Mouse (Mus musculus) left cerebral cortex, postnatal 4 days (tissue): ENCODE results near the gene Il1f8. TPM values are rescaled to one million over a fixed set of nuclear protein-coding genes. Genes with fewer than 3 reads are reported as not detected.
A peak's percentile ranks its signal among the peaks of the same experiment; 100 is the strongest.
"Not testable (repeated sequence)": the region's sequence is repeated elsewhere in the genome, so short reads cannot be mapped to it uniquely, and the experiment has no call there.

Source experiments
- DNase-seq: peaks from one replicate; pipeline ENCODE4 v3.0.0-alpha.2; 2022
- intact Hi-C: fragments of 180-260 bp; cut with DNase I; formaldehyde crosslinking; loops from one replicate; pipeline ENCODE4 v1.15.1; 2025
- total RNA-seq, 2 experiments: library from RNA; stranded (reverse); gene quantifications; 2 replicates each; pipeline ENCODE4 v1.2.3; 2021

Gene Il1f8
- not detected for total RNA-seq

- no peak for DNase-seq
- intact Hi-C loops: no loop called here
Measured at GRCm38 (mm10) chr2:24152861-24153260, at the start of gene Il1f8. Gene Il1f8 (plus strand): TSS chr2:24153161.

GRCm38 (mm10) chr2:24103619-24104289 is 49.2 kb upstream of the Il1f8 start:
- intact Hi-C loops: no loop called here
- no peak for DNase-seq

GRCm38 (mm10) chr2:24109085-24109484 is 43.9 kb upstream of the Il1f8 start:
- no peak for DNase-seq
- intact Hi-C loops: no loop called here

GRCm38 (mm10) chr2:24134373-24134772 is 18.6 kb upstream of the Il1f8 start:
- intact Hi-C loops: no loop called here
- no peak for DNase-seq

- intact Hi-C loops: loop anchor here (10.0 kb wide), 1 partner anchor 867 kb away; no protein-coding TSS in a partner anchor
- DNase-seq: peak; percentile 58
Measured at GRCm38 (mm10) chr2:24181683-24182331, 28.8 kb downstream of the Il1f8 start.

GRCm38 (mm10) chr2:24182423-24183147 is 29.6 kb downstream of the Il1f8 start:
- intact Hi-C loops: loop anchor here (10.0 kb wide), 1 partner anchor 868 kb away; no protein-coding TSS in a partner anchor

GRCm38 (mm10) chr2:24184092-24184491 is 31.1 kb downstream of the Il1f8 start:
- not testable (repeated sequence) for DNase-seq
- intact Hi-C loops: loop anchor here (10.0 kb wide), 1 partner anchor 869 kb away; no protein-coding TSS in a partner anchor

More at GRCm38 (mm10) chr2:24182423-24183147, 29.6 kb downstream of the Il1f8 start:
- DNase-seq: peak; percentile 2

- intact Hi-C loops: loop anchor here (10.0 kb wide), 1 partner anchor 871 kb away; no protein-coding TSS in a partner anchor
- no peak for DNase-seq
Measured at GRCm38 (mm10) chr2:24186176-24186575, 33.2 kb downstream of the Il1f8 start, which contains the start of gene Il1f9. Gene Il1f9 (plus strand): TSS chr2:24186476.

- intact Hi-C loops: loop anchor here (10.0 kb wide), 1 partner anchor 873 kb away; no protein-coding TSS in a partner anchor
- DNase-seq: no peak
Measured at GRCm38 (mm10) chr2:24187585-24187984, 34.6 kb downstream of the Il1f8 start.

GRCm38 (mm10) chr2:24188189-24188588 is 35.2 kb downstream of the Il1f8 start:
- intact Hi-C loops: loop anchor here (10.0 kb wide), 1 partner anchor 873 kb away; no protein-coding TSS in a partner anchor
- no peak for DNase-seq

Other genes with a start within 250 kb of the Il1f8 start
- 10 to 100 TPM; 16.6 to 17.5 TPM for gene Hnmt, start 103.8 kb upstream of the Il1f8 start, total RNA-seq
- gene Tbpl2, start 56.6 kb upstream of the Il1f8 start, total RNA-seq: not detected
- gene Il1f9, start 33.3 kb downstream of the Il1f8 start, total RNA-seq: not detected
- gene Il1f6, start 62.3 kb downstream of the Il1f8 start, total RNA-seq: not detected
- gene Il1f5, start 123.8 kb downstream of the Il1f8 start, total RNA-seq: not detected
- gene Il1f10, start 138.0 kb downstream of the Il1f8 start, total RNA-seq: not detected
- not detected for gene Il1rn, start 183.7 kb downstream of the Il1f8 start, total RNA-seq
- gene Psd4, start 214.4 kb downstream of the Il1f8 start, total RNA-seq: 1 to 10 TPM in 1 of 2 experiments, under 1 TPM in 1; 0.83 to 2.9 TPM